11 mouse cellular contexts compared by ENCODE assay signal in genomic region chr9:56119651-56120050, GRCm38 (mm10).
"Had no signal": no experiment of that assay in that cellular context is flagged by ENCODE, and none has a peak within 500 bp of the region (broad histone marks: within the 10 kb centered on the region; RNA-seq: fewer than 3 reads in every experiment).

No protein-coding gene starts in this region.

- DNase-seq: kidney, postnatal 14 days; layer of hippocampus, adult 9-11 months; liver; liver, embryonic 13.5 days; liver, postnatal 0 days; thymus, adult 18-20 months; thymus, postnatal 14 days had no signal

- H3K9ac ChIP-seq: liver, embryonic 13.5 days; liver, postnatal 0 days; midbrain, embryonic 13.5 days; neural tube, embryonic 15.5 days had no signal

- H3K36me3 ChIP-seq: limb, embryonic 12.5 days; midbrain, embryonic 13.5 days; neural tube, embryonic 15.5 days had no signal

- H3K4me3 ChIP-seq: liver, embryonic 13.5 days; myocyte; neural tube, embryonic 15.5 days had no signal

- H3K27me3 ChIP-seq: limb, embryonic 12.5 days; liver, embryonic 13.5 days; midbrain, embryonic 13.5 days; neural tube, embryonic 15.5 days had no signal

- H3K4me2 ChIP-seq: liver, embryonic 13.5 days had no signal

- H3K4me1 ChIP-seq: liver, embryonic 13.5 days had no signal

- H3K27ac ChIP-seq: limb, embryonic 12.5 days; liver, embryonic 13.5 days; midbrain, embryonic 13.5 days; neural tube, embryonic 15.5 days had no signal

- H3K9me3 ChIP-seq: limb, embryonic 12.5 days; liver, embryonic 13.5 days; midbrain, embryonic 13.5 days; neural tube, embryonic 15.5 days had no signal

- ATAC-seq: liver, postnatal 0 days had no signal
